Mouse (Mus musculus) brain, embryonic 14.5 days (tissue): ENCODE measurements at regions not wholly inside any gene's neighbourhood (a gene's known extent, or its start where the extent isn't known, plus 50 kb on each side); places are given as distances from the start of the nearest gene placed in this dataset.

Experiments used
- DNase-seq: peaks from one replicate; pipeline ENCODE4 v3.0.0-alpha.2; 2011; ENCODE audit warnings: low read depth
- CTCF ChIP-seq: fragments of 200-500 bp; IDR thresholded peaks from 2 replicates; pipeline ENCODE4 v1.5.1; 2012; ENCODE audit warnings: inconsistent platforms, mild to moderate bottlenecking, moderate library complexity, borderline replicate concordance; ENCODE audit not compliant: insufficient read depth, insufficient read length; ENCODE audit errors: extremely low read depth
- POLR2A ChIP-seq: fragments of 200-500 bp; IDR thresholded peaks from 2 replicates; pipeline ENCODE4 v1.6.1; 2012; ENCODE audit warnings: mild to moderate bottlenecking, inconsistent platforms, borderline replicate concordance; ENCODE audit not compliant: poor library complexity, insufficient read depth, insufficient read length, severe bottlenecking; ENCODE audit errors: extremely low read depth

GRCm38 (mm10) chr6:34246512-34246911 is 69.6 kb upstream of the Slc35b4 start:
- DNase-seq = no peak
- TF ChIP-seq POLR2A = no peak
- no peak for TF ChIP-seq CTCF

GRCm38 (mm10) chr6:34243001-34243400 is 66.1 kb upstream of the Slc35b4 start:
- no peak for TF ChIP-seq POLR2A
- TF ChIP-seq CTCF = no peak
- DNase-seq = no peak

- no peak for TF ChIP-seq POLR2A
- no peak for TF ChIP-seq CTCF
- peak; percentile 24 for DNase-seq
These were observed 65.6 kb upstream of the Slc35b4 start for GRCm38 (mm10) chr6:34242486-34242885.

- TF ChIP-seq POLR2A = no peak
- TF ChIP-seq CTCF = no peak
- peak; percentile 25 for DNase-seq
These were observed 58.2 kb upstream of the Slc35b4 start for GRCm38 (mm10) chr6:34235132-34235531.

GRCm38 (mm10) chr6:34234443-34235020 is 57.6 kb upstream of the Slc35b4 start:
- DNase-seq = peak; percentile 67
- TF ChIP-seq POLR2A (no peak), CTCF (no peak)

- peak; percentile 85 for DNase-seq
- TF ChIP-seq POLR2A (no peak), CTCF (peak; percentile 75; the same call in 1 of the 2 replicates)
These were observed 54.0 kb upstream of the Slc35b4 start for GRCm38 (mm10) chr6:34230768-34231381.

- no peak for DNase-seq
- no peak for TF ChIP-seq CTCF
- TF ChIP-seq POLR2A = no peak
These were observed 50.2 kb upstream of the Slc35b4 start for GRCm38 (mm10) chr6:34227131-34227530.
